Mouse (Mus musculus) C2C12 (cell line): ENCODE measurements at regions not wholly inside any gene's neighbourhood (a gene's known extent, or its start where the extent isn't known, plus 50 kb on each side); places are given as distances from the start of the nearest gene placed in this dataset.

Source experiments
- FOSL1 ChIP-seq: IDR thresholded peaks from one replicate; pipeline ENCODE4 v1.8.0; 2011; ENCODE audit warnings: mild to moderate bottlenecking, low read length; ENCODE audit not compliant: poor library complexity, insufficient read depth, severe bottlenecking
- MAX ChIP-seq: IDR thresholded peaks from one replicate; pipeline ENCODE4 v1.6.1; 2011; ENCODE audit warnings: mild to moderate bottlenecking, control low read depth

- TF ChIP-seq FOSL1 (no peak), MAX (no peak)
Observed at GRCm38 (mm10) chr4:125437161-125437822, 53.2 kb upstream of the Grik3 start.
